23 mouse cellular contexts compared by ENCODE assay signal in genomic region chr2:45222213-45222612, GRCm38 (mm10).
DNase-seq lines count a peak whose midpoint lies in the region; ATAC-seq and TF ChIP-seq lines count a peak whose summit lies in the region.
"Had no signal": no experiment of that assay in that cellular context is flagged by ENCODE, and none has a peak within 500 bp of the region (broad histone marks: within the 10 kb centered on the region; RNA-seq: fewer than 3 reads in every experiment).

No protein-coding gene starts in this region.

- no peak overlapping the region for H3K9ac ChIP-seq in hindbrain, embryonic 12.5 days
- no peak overlapping the region for H3K9ac ChIP-seq in lung, embryonic 14.5 days
- H3K9ac ChIP-seq in limb, embryonic 13.5 days, result no peak overlapping the region
- H3K9ac ChIP-seq: forebrain, embryonic 15.5 days; heart, embryonic 12.5 days; heart, embryonic 15.5 days; hindbrain, embryonic 15.5 days had no signal

- no peak overlapping the region for H3K4me3 ChIP-seq in hindbrain, embryonic 10.5 days
- H3K4me3 ChIP-seq in hindbrain, embryonic 12.5 days, result no peak overlapping the region
- no peak overlapping the region for H3K4me3 ChIP-seq in lung, embryonic 14.5 days (ENCODE audit: low read depth, low read length)
- no peak overlapping the region for H3K4me3 ChIP-seq in limb, embryonic 13.5 days
- no peak overlapping the region for H3K4me3 ChIP-seq in left cerebral cortex, adult 2 months
- H3K4me3 ChIP-seq: forebrain, embryonic 15.5 days; heart, embryonic 12.5 days; heart, embryonic 15.5 days; hindbrain, embryonic 15.5 days had no signal

- H3K4me2 ChIP-seq in hindbrain, embryonic 12.5 days (replicated peaks), result no peak overlapping the region
- H3K4me2 ChIP-seq in lung, embryonic 14.5 days, result no peak overlapping the region
- H3K4me2 ChIP-seq in limb, embryonic 13.5 days (replicated peaks), result no peak overlapping the region
- H3K4me2 ChIP-seq: forebrain, embryonic 15.5 days; heart, embryonic 12.5 days; heart, embryonic 15.5 days; hindbrain, embryonic 15.5 days had no signal

- peak overlapping the region; percentile 37; the same call in 1 of the 2 replicates for H3K27ac ChIP-seq in hindbrain, embryonic 10.5 days
- H3K27ac ChIP-seq in hindbrain, embryonic 12.5 days, result no peak overlapping the region
- H3K27ac ChIP-seq in lung, embryonic 14.5 days (ENCODE audit: low read depth), result no peak overlapping the region
- H3K27ac ChIP-seq in limb, embryonic 13.5 days, result no peak overlapping the region
- no peak overlapping the region for H3K27ac ChIP-seq in left cerebral cortex, adult 2 months
- H3K27ac ChIP-seq: forebrain, embryonic 15.5 days; heart, embryonic 15.5 days; hindbrain, embryonic 15.5 days had no signal

- no peaks in the 10 kb centered on the region for H3K36me3 ChIP-seq in hindbrain, embryonic 10.5 days
- H3K36me3 ChIP-seq in hindbrain, embryonic 12.5 days, result no peaks in the 10 kb centered on the region
- H3K36me3 ChIP-seq in lung, embryonic 14.5 days (ENCODE audit: insufficient read depth), result no peaks in the 10 kb centered on the region
- no peaks in the 10 kb centered on the region for H3K36me3 ChIP-seq in limb, embryonic 13.5 days
- H3K36me3 ChIP-seq: forebrain, embryonic 15.5 days; G1E; heart, embryonic 12.5 days; heart, embryonic 15.5 days; hindbrain, embryonic 15.5 days had no signal

- H3K9me3 ChIP-seq in hindbrain, embryonic 10.5 days, result no peaks in the 10 kb centered on the region
- H3K9me3 ChIP-seq in hindbrain, embryonic 12.5 days (replicated peaks), result no peaks in the 10 kb centered on the region
- H3K9me3 ChIP-seq in lung, embryonic 14.5 days (ENCODE audit: low read depth, low read length), result no peaks in the 10 kb centered on the region
- no peaks in the 10 kb centered on the region for H3K9me3 ChIP-seq in limb, embryonic 13.5 days
- H3K9me3 ChIP-seq: forebrain, embryonic 15.5 days; G1E; heart, embryonic 12.5 days; heart, embryonic 15.5 days; hindbrain, embryonic 15.5 days had no signal

- H3K4me1 ChIP-seq in hindbrain, embryonic 10.5 days (replicated peaks), result peaks cover 33% of the 10 kb centered on the region
- H3K4me1 ChIP-seq in hindbrain, embryonic 12.5 days, result peaks cover 12% of the 10 kb centered on the region
- no peaks in the 10 kb centered on the region for H3K4me1 ChIP-seq in lung, embryonic 14.5 days (ENCODE audit: insufficient read depth)
- peaks cover 19% of the 10 kb centered on the region for H3K4me1 ChIP-seq in limb, embryonic 13.5 days
- H3K4me1 ChIP-seq: heart, embryonic 12.5 days; heart, embryonic 15.5 days had no signal

- intact Hi-C loops in left cerebral cortex, adult 2 months (cut with DNase I), result no loop called here

- no peak for ATAC-seq in hindbrain, embryonic 12.5 days (ENCODE audit: low FRiP score)
- no peak for ATAC-seq in lung, embryonic 14.5 days (ENCODE audit: insufficient read depth)
- peak; percentile 76; the same call in 1 of the 2 replicates for ATAC-seq in limb, embryonic 13.5 days (ENCODE audit: low FRiP score, low read depth)
- ATAC-seq: forebrain, embryonic 15.5 days; Patski had no signal

- TF ChIP-seq CTCF in lung, embryonic 14.5 days (IDR thresholded peaks at IDR 0.05; ENCODE audit: low read depth), result no peak
- TF ChIP-seq CTCF in left cerebral cortex, adult 2 months (IDR thresholded peaks at IDR 0.05), result no peak

- no peaks in the 10 kb centered on the region for H3K27me3 ChIP-seq in hindbrain, embryonic 10.5 days (ENCODE audit: insufficient read depth, poor library complexity, severe bottlenecking)
- H3K27me3 ChIP-seq in hindbrain, embryonic 12.5 days, result no peaks in the 10 kb centered on the region
- H3K27me3 ChIP-seq in lung, embryonic 14.5 days (ENCODE audit: insufficient read depth, low read length), result no peaks in the 10 kb centered on the region
- peaks cover 14% of the 10 kb centered on the region for H3K27me3 ChIP-seq in limb, embryonic 13.5 days
- H3K27me3 ChIP-seq: CH12.LX; forebrain, embryonic 15.5 days; heart, embryonic 12.5 days; heart, embryonic 15.5 days; hindbrain, embryonic 15.5 days had no signal

- WGBS in hindbrain, embryonic 10.5 days, result 81% methylated on average over 13 of the region's 13 CpGs
- WGBS in hindbrain, embryonic 12.5 days, result 67% methylated on average over 13 of the region's 13 CpGs
- 61% methylated on average over 13 of the region's 13 CpGs for WGBS in lung, embryonic 14.5 days
- 55% methylated on average over 13 of the region's 13 CpGs for WGBS in limb, embryonic 13.5 days

- no peak for DNase-seq in hindbrain, embryonic 10.5 days (ENCODE audit: low spot score)
- peak; percentile 41 for DNase-seq in lung, embryonic 14.5 days
- no peak for DNase-seq in lung, adult 18-20 months
- DNase-seq in left cerebral cortex, adult 2 months (ENCODE audit: extremely low spot score in 1 of 2, low spot score in 2 of 2), result no peak
- DNase-seq: adrenal gland, postnatal 10 days; adrenal gland, postnatal 36 days; B cell, adult 2 months; cerebellum, adult 18-20 months; cerebellum, adult 9-10 months; cerebellum, postnatal 14 days; gastrocnemius, postnatal 25 days; heart, adult 18-20 months; heart, postnatal 10 days; heart, postnatal 36 days had no signal
